Mouse (Mus musculus): ENCODE measurements around the gene Arsj. TPM values are rescaled to one million over a fixed set of nuclear protein-coding genes. Genes with fewer than 3 reads are reported as not detected.

Arsj gene
- polyA plus RNA-seq (2012; rRNA removed) = 0.15 and 0.26 TPM in 2 replicates

DNA sequence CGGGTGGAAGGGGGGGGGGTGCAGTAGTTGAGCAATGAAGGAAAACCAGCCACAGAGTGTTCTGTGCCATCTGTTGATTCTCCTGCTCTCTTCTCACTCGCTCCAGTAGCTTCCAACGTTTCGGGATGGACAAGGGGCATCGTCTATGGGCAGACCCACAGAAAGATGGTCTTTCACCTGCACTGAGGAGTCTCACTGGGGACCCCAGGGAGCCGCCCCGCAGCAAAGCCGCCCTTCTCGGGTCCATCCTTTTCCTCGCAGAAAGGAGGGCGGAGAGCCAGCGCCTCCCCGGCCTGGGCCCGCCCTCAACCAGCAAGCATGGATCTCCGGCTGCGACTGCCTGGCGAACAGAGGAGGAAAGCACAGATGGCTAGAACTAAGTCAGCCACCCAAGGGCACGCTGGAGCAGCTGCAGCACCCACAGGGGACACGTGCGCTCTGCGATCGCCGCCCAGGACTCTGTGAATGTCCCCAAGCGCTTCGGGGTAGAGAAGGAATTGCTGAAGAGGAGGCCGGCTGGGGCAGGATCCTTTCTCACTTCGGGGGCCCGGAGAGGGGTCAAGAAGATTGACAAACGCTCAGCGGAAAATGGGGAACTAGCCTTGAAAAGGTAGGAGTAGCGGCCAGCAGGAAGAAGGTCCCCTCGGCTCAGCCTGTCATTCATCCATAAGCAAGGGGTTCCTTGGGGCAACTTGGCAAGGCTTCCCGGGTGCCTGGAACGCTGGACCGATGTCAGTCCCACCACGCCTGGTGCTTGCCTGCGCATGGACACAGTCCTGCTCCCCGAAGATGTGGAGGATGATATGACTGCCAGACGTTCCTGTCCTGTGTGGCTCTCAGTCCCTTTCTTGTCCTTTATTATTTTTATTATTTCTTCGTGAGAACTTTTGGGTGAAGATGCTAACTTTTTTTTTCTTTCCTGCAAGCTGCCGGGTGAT, at the start of gene Arsj:
Arsj (plus strand) TSS at position 117 of the 938 bp plus-strand sequence.
- no peak for DNase-seq (ENCODE audit: low read depth, low spot score)
- WGBS = 14% methylated on average over 41 of the region's 41 CpGs

- no peak for DNase-seq (ENCODE audit: low read depth, low spot score)
- WGBS = 60% methylated on average over 4 of the region's 4 CpGs
Observed at GRCm38 (mm10) chr3:126324872-126325498, 38.5 kb upstream of the Arsj start.

GRCm38 (mm10) chr3:126325891-126326627, 37.4 kb upstream of the Arsj start:
- DNase-seq (ENCODE audit: low read depth, low spot score) = no peak
- WGBS = 35% methylated on average over 4 of the region's 4 CpGs

GRCm38 (mm10) chr3:126326628-126327325, 36.7 kb upstream of the Arsj start:
- WGBS = 38% methylated on average over 2 of the region's 2 CpGs
- DNase-seq (ENCODE audit: low read depth, low spot score) = no peak

GRCm38 (mm10) chr3:126335329-126335728, 28.2 kb upstream of the Arsj start:
- DNase-seq (ENCODE audit: low read depth, low spot score) = no peak
- 42% methylated on average over 4 of the region's 4 CpGs for WGBS

DNA sequence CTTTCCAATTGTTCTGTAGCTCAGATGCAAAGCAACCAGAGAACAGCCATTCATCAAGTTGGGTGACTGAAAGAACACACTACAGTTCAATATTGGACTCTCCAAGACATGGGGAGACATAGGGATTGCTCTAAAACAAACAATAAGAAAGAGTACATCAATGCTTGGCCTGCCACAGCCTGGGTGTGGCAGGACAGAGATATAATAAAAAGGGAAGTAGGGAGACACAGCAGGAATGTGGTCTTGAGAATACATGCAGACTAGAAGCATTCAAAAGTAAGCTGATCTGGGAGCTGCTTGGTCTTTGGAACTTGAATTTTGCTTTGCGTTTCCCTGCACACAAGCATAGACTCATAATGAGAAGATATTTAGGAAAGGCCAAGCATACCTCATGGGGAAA, 18.7 kb upstream of the Arsj start:
- DNase-seq (ENCODE audit: low read depth, low spot score) = no peak
- 91% methylated on average over 1 of the region's 1 CpGs for WGBS

GRCm38 (mm10) chr3:126359760-126360159, 3.7 kb upstream of the Arsj start:
- no peak for DNase-seq (ENCODE audit: low read depth, low spot score)
- WGBS = 23% methylated on average over 1 of the region's 1 CpGs

- DNase-seq (ENCODE audit: low read depth, low spot score) = no peak
- WGBS = 80% methylated on average over 2 of the region's 2 CpGs
Observed at GRCm38 (mm10) chr3:126362392-126362791, 1.1 kb upstream of the Arsj start.

- WGBS = 70% methylated on average over 11 of the region's 11 CpGs
- no peak for DNase-seq (ENCODE audit: low read depth, low spot score)
Observed at GRCm38 (mm10) chr3:126362931-126363525, 456 bp upstream of the Arsj start.

DNA sequence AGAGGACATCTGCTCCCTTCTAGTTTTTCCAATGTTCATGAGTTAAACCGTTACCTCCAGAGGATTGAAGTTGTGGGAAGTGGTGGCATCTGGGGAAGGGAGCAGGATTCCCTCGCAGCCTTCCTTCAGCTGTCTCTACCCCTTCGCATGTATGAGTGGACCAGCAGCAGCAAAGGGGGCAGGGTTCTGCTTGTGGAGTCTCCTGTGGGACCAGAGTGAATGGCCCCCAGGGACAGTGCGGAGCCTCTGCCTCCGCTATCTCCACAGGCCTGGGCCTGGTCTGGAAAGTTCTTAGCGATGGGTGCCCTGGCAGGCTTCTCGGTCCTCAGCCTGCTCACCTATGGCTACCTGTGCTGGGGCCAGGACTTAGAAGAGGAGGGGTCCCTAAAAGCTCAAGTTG, 1.1 kb downstream of the Arsj start:
- DNase-seq (ENCODE audit: low read depth, low spot score) = no peak
- 81% methylated on average over 7 of the region's 7 CpGs for WGBS

DNA sequence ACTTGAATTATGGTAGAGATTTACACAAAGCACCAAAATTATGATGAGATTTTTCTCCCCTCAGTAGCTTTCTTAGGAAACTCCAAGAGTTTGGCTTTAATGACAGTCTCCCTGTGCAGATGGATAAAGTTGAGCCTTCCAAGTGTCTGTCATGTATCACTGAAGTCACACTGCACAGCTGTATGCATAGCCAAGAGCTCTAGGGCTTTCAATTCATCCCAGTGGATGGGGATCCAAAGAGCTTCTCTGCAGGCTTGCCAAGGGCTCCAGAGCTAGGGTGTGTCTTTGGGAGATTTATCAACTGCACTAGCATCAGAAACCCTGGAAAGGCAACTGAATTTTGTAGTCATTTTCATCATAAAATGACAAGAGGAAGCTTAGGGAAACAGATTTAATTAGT, 7.1 kb downstream of the Arsj start:
- no peak for DNase-seq (ENCODE audit: low read depth, low spot score)

DNA sequence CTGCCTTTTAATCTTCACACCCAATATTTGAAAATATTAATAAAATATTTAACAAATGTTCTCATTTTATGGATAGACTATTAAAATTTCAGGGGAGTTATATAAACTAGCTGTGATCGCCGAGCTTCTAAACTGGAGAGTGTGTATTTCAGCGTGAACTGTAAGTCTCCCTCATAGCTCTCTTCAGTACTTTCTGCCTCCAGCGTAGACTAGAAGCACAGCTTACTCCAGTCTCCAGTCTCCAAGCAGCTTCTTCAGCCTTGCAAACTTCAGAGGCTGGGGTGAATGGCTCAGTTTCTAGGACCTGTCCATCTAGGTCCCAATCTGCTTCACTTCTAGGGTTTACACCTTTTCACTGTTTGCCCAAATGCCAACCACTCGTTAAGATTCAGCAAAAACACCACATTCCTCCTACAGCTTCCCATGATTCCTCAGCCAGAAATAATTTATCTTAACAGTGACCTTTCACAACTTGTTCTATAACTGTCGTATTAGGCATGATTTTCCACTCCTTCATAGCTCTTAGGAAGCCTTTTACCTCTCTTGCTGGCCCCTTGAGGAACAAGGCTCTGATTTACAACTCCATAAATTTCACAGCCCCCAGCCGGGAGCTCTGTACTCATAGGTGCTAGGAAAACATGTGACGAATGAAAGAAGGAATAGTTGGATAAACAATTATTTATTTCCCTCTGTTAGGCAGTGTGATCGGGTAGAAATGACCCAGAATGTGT, 9.5 kb downstream of the Arsj start:
- WGBS = 46% methylated on average over 9 of the region's 9 CpGs
- no peak for DNase-seq (ENCODE audit: low read depth, low spot score)

DNA sequence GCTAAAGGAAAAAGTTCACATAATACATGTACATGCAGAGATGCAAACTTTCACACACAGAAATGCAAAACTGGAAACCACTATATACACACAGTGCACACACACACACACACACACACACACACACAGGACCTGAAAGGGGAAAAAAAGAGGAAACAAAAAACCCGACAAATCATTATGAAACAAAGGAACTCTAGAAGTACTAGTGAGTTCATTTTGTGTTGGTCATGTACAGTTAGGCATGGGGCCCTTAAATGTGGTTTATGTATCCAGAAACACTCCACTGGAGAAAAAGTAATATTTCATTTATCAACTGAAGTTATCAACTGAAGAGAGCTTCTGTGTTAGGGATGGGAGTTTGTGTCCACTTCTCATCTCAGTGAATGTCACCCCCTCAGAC, 10.2 kb downstream of the Arsj start:
- no peak for DNase-seq (ENCODE audit: low read depth, low spot score)
- 52% methylated on average over 1 of the region's 1 CpGs for WGBS

- 64% methylated on average over 6 of the region's 6 CpGs for WGBS
Observed at GRCm38 (mm10) chr3:126379252-126379651, 15.8 kb downstream of the Arsj start.

DNA sequence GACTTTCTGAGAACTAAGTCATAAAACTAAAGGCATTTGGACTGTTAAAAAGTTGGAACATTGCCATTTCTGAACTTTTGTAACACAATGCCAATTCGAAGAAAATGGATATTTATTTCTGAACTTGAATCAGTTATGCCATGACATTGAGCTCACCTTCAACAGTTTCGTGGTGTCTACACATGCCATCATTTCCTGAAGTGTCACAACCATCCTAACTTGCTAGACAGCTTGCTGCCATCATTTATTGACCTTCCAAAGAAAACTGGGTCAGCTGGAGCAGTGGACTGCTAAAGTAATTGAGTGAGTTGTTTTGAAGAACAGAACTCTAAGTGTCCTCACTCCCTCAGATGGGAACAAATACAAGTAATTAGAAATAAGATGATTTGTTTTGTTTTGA, 16.2 kb downstream of the Arsj start:
- DNase-seq (ENCODE audit: low read depth, low spot score) = no peak
- WGBS = 32% methylated on average over 2 of the region's 2 CpGs

More at GRCm38 (mm10) chr3:126379252-126379651, 15.8 kb downstream of the Arsj start:
- no peak for DNase-seq (ENCODE audit: low read depth, low spot score)

DNA sequence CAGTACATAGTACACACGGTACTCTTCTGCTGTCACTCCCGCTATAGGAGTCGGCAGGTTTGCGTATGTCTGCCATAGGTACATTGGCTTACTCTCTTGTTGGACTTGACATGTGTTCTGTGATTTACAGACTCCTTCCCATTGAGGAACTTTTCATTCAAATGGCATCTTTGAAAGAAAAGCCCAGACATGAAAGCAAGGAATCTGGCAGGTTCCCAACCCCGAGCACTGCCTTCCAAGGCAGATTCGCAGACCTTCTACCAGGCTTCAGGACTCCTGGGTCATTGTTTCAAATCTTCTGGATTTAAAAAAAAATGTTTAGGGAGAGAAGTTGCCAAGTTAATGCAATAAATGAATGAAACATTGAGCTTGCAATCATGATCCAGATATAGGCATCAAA, 19.8 kb downstream of the Arsj start:
- 92% methylated on average over 6 of the region's 6 CpGs for WGBS
- DNase-seq (ENCODE audit: low read depth, low spot score) = no peak

- WGBS = 53% methylated on average over 14 of the region's 14 CpGs
Observed at GRCm38 (mm10) chr3:126384657-126385438, 21.4 kb downstream of the Arsj start.

DNA sequence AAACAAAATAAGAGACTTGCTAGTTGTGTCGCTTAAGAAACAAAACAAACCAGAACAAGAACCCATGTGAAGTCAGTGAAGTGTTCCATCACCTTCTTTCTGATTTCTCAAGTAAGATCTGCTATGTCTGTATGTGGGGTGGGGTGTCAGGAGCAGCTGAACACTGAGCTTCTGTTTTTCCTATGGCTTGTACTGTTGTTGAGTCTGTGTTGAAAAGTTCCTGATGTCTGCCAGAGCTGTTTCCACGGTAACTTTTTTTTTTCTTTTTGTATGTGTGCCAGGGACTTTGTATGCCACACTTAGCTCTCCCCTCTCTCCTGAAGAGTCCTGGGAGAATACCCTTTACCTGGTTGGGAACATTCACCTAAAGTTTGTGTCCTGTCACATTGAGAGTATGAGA, 34.0 kb downstream of the Arsj start:
- 79% methylated on average over 2 of the region's 2 CpGs for WGBS
- no peak for DNase-seq (ENCODE audit: low read depth, low spot score)

More at GRCm38 (mm10) chr3:126384657-126385438, 21.4 kb downstream of the Arsj start:
- no peak for DNase-seq (ENCODE audit: low read depth, low spot score)

Measured in large intestine, adult 2 months (tissue).